8 mouse cellular contexts compared by ENCODE assay signal in the genomic region with DNA sequence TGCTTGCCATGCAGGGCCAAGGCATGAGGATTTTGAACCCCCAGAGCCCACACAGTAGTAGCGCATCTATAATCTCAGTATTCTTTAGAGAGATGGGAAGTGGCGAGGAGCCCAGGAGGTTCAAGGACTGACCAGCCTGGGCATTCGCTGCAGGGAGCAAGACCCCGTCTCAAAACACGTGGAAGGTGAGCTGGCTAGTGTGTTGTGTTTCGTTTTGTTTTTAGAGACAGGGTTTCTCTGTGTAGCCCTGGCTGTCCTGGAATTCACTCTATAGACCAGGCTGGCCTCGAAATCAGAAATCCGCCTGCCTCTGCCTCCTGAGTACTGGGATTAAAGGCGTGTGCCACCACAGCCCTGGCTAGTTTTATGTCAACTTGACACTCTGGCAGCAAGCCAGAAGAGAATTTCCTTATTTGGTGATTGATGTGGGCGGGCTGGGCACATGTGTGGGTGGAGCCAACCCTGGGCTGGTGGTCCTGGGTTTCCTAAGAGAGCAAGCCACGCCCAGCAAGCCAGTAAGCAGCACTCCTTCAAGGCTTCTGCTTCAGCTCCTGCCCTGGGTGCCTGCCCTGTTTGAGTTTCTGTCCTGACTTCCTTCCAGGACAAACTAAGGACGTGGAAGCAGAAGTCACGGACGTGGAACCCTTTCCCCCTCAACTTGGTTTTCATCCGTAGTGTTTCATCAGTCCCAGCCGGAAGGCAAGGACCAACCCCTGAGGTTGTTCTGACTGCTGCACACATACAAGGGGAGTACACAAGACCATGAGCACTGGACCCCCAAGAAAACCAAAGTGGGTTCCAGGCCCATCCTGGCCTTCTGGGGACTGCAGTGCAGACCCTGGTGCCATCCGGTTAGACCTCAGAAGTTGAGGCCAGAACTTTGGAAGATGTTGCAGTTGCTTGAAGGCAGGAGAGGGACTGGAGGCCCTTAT.
DNase-seq lines count a peak whose midpoint lies in the region; ATAC-seq lines count a peak whose summit lies in the region.

No protein-coding gene starts in this region.

- DNase-seq in kidney, adult 18-20 months, result no peak
- DNase-seq in midbrain, embryonic 10.5 days (ENCODE audit: low spot score), result no peak
- peak; percentile 78 for DNase-seq in thymus, postnatal 0 days (ENCODE audit: low spot score)
- no peak for DNase-seq in gastrocnemius, adult 18-20 months (ENCODE audit: low spot score)
- DNase-seq in gastrocnemius, postnatal 25 days, result no peak

- WGBS in kidney, embryonic 14.5 days, result 85% methylated on average over 17 of the region's 17 CpGs
- 88% methylated on average over 17 of the region's 17 CpGs for WGBS in embryonic facial prominence, embryonic 12.5 days
- 90% methylated on average over 17 of the region's 17 CpGs for WGBS in intestine, embryonic 16.5 days
- 89% methylated on average over 17 of the region's 17 CpGs for WGBS in midbrain, embryonic 10.5 days

- H3K9me3 ChIP-seq in kidney, embryonic 14.5 days (ENCODE audit: control insufficient read depth, low read length), result no peaks in the 10 kb centered on the region
- no peaks in the 10 kb centered on the region for H3K9me3 ChIP-seq in embryonic facial prominence, embryonic 12.5 days
- H3K9me3 ChIP-seq in intestine, embryonic 16.5 days (ENCODE audit: control insufficient read depth, low read length), result 0 out of 2 replicates have a peak, but pooled peaks cover 3% of the 10 kb centered on the region
- no peaks in the 10 kb centered on the region for H3K9me3 ChIP-seq in midbrain, embryonic 10.5 days (replicated peaks)

- no peak overlapping the region for H3K4me3 ChIP-seq in kidney, embryonic 14.5 days (ENCODE audit: low read length)
- H3K4me3 ChIP-seq in embryonic facial prominence, embryonic 12.5 days, result no peak overlapping the region
- no peak overlapping the region for H3K4me3 ChIP-seq in intestine, embryonic 16.5 days (ENCODE audit: low read length)
- H3K4me3 ChIP-seq in midbrain, embryonic 10.5 days, result no peak overlapping the region

- H3K4me2 ChIP-seq in kidney, embryonic 14.5 days (replicated peaks; ENCODE audit: low read depth, low read length), result no peak overlapping the region
- no peak overlapping the region for H3K4me2 ChIP-seq in embryonic facial prominence, embryonic 12.5 days (replicated peaks)
- no peak overlapping the region for H3K4me2 ChIP-seq in intestine, embryonic 16.5 days (ENCODE audit: low read depth, low read length)

- H3K36me3 ChIP-seq in kidney, embryonic 14.5 days (ENCODE audit: control insufficient read depth, insufficient read depth, low read length), result no peaks in the 10 kb centered on the region
- no peaks in the 10 kb centered on the region for H3K36me3 ChIP-seq in embryonic facial prominence, embryonic 12.5 days
- no peaks in the 10 kb centered on the region for H3K36me3 ChIP-seq in intestine, embryonic 16.5 days (ENCODE audit: control insufficient read depth, insufficient read depth, low read length)
- no peaks in the 10 kb centered on the region for H3K36me3 ChIP-seq in midbrain, embryonic 10.5 days

- ATAC-seq in kidney, embryonic 14.5 days (ENCODE audit: low FRiP score, low TSS enrichment), result no peak
- no peak for ATAC-seq in embryonic facial prominence, embryonic 12.5 days (ENCODE audit: insufficient number of reproducible peaks, insufficient read depth, low FRiP score, low TSS enrichment)
- no peak for ATAC-seq in intestine, embryonic 16.5 days

- peak overlapping the region; percentile 42; the same call in 1 of the 2 replicates for H3K9ac ChIP-seq in kidney, embryonic 14.5 days (ENCODE audit: low read depth, low read length)
- no peak overlapping the region for H3K9ac ChIP-seq in embryonic facial prominence, embryonic 12.5 days
- H3K9ac ChIP-seq in intestine, embryonic 16.5 days (ENCODE audit: low read depth, low read length), result no peak overlapping the region

- peaks cover 43% of the 10 kb centered on the region for H3K4me1 ChIP-seq in kidney, embryonic 14.5 days (ENCODE audit: control insufficient read depth, insufficient read depth, low read length)
- H3K4me1 ChIP-seq in embryonic facial prominence, embryonic 12.5 days, result peaks cover 68% of the 10 kb centered on the region
- H3K4me1 ChIP-seq in intestine, embryonic 16.5 days (ENCODE audit: control insufficient read depth, insufficient read depth, low read length), result peaks cover 55% of the 10 kb centered on the region
- peaks cover 96% of the 10 kb centered on the region for H3K4me1 ChIP-seq in midbrain, embryonic 10.5 days

- no peaks in the 10 kb centered on the region for H3K27me3 ChIP-seq in kidney, embryonic 14.5 days (ENCODE audit: control insufficient read depth, insufficient read depth, low read length)
- H3K27me3 ChIP-seq in embryonic facial prominence, embryonic 12.5 days, result no peaks in the 10 kb centered on the region
- no peaks in the 10 kb centered on the region for H3K27me3 ChIP-seq in intestine, embryonic 16.5 days (replicated peaks; ENCODE audit: control insufficient read depth, insufficient read depth, low read length)
- H3K27me3 ChIP-seq in midbrain, embryonic 10.5 days (ENCODE audit: low read depth, poor library complexity, severe bottlenecking), result peaks cover 8% of the 10 kb centered on the region; the same call in 1 of the 2 replicates

- H3K27ac ChIP-seq in kidney, embryonic 14.5 days (ENCODE audit: low read depth, low read length), result peak overlapping the region; percentile 99
- peak overlapping the region; percentile 99 for H3K27ac ChIP-seq in embryonic facial prominence, embryonic 12.5 days
- peak overlapping the region; percentile 98 for H3K27ac ChIP-seq in intestine, embryonic 16.5 days (ENCODE audit: low read length)
- peak overlapping the region; percentile 99 for H3K27ac ChIP-seq in midbrain, embryonic 10.5 days (replicated peaks)
